Mouse (Mus musculus) layer of hippocampus, adult 18-20 months (tissue): ENCODE data around the gene Olfr789. TPM values are rescaled to one million over a fixed set of nuclear protein-coding genes. Genes with fewer than 3 reads are reported as not detected.

Experiments
- DNase-seq, 2 experiments: peaks; one replicate each; pipeline ENCODE4 v3.0.0; 2022; ENCODE audit warnings: low spot score in 2 of 2
- long read RNA-seq: library from polyadenylated mRNA; stranded (forward); transcript quantifications from one replicate; pipeline ENCODE4 v2.0.0, GENCODE M21; 2021
- total RNA-seq, 2 experiments: library from RNA; stranded (reverse); gene quantifications; 2 replicates each; pipeline ENCODE4 v1.2.3; 2021

The Olfr789 gene
- total RNA-seq: not detected
- long read RNA-seq: 0 reads

DNA sequence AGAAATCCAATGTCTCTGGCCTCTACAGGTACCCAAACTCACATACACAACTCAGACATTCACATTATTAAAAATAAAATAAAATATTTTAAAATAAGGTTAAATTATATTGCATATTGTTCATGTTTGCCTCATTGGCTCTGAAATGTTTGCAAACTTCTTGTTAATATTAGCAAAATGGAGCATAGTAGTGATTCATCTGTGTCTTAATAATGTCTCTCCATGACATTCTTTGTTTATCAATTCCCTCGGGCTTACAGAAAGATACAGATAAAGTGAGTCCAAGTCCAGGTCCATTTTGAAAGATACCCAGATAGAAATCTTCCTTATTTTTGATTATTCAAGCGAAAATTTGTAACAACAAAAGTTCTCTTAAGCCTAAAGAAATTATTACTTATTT, at the start of gene Olfr789:
TSS of gene Olfr789 (plus strand) at position 301 of the 400 bp plus-strand sequence.
- no peak for DNase-seq

DNA sequence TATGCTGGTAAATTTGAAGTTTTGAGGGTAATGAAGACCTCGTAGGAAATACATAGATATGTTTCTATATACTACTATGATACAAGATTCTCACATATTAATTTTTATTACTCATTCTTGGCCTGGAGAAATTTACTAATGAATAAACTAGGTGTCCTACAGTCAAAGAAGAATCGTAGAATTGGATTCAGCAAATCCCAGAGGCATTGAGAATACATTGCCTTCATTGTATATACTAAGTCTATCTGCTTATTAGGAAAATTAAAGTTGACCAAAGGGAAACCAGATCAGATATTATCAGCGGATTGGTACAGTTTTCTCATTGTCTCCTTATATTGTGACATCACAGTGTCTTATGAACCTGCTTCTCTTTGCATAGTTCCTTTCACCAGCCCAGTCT, 23.0 kb upstream of the Olfr789 start, which contains the start of gene Olfr787:
TSS of gene Olfr787 (plus strand) at position 301 of the 400 bp plus-strand sequence.
- no peak for DNase-seq

DNA sequence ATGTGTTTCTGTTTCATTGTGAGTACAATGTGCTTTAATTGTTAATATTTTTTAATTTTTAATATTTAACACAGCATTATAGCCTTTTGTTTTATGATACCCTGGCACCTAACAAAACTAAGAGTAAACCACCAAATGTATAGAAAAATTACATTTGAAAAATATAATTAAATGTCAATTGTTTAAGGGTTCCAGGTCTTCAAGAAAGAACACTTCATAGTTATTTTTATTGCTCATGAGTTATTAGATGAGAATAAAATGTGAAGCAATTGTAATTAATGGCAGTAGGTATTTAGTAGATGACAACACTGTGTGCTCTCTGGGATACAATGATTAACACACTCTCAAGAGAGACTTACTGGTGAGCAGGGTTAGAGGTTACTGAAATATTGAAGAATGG, 13.9 kb upstream of the Olfr789 start, which contains the start of gene Olfr788:
TSS of gene Olfr788 (plus strand) at position 301 of the 400 bp plus-strand sequence.
- DNase-seq: no peak

DNA sequence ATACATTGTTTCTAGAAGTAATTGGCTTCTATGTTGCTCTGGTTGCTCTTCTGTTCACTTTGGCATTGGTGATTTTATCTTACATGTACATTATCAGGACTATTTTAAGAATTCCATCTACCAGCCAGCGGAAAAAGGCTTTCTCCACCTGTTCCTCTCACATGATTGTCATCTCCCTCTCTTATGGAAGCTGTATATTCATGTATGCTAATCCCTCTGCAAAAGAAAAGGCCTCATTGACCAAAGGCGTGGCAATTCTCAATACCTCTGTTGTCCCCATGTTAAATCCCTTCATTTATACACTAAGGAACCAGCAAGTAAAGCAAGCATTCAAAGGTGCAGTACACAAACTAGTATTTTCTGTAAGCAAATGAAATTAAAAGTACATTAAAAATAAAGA, 11.3 kb upstream of the Olfr789 start:
- DNase-seq: no peak

DNA sequence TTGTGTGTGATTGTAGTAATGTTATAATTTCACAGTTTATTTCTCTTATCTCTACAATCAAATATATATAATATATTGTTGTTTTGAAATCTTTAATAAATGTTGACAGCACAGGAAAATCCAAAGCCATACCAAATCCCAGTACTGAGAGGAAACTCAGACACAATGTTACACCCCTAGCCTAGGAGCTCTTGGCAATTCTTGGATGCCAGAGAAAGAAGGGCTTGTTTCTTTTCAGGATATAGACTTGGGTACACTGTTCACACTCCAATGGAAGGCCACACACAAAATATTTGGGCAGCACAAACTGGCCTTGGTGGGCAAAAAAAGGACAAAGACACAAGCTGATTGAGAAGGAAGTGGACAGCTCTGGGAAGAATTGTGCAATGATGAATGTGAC, 10.8 kb upstream of the Olfr789 start:
- no peak for DNase-seq

DNA sequence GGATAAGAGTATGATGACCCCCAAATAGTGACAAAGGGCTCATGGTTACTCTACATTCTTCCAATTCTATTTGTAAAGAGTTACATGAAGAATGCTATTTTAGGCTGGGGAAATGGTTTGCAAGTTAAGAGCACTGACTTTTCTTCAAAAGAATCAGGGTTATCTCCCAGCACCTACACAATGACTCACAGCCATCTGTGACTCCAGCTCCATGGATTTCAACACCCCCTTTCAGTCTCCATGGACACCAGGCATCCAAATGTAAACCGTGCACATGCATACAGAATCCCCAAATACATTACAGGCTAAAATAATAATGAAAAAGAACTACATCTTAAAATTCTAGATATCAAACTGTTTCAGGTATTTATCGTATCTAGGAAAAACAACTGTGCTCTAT, 5.5 kb downstream of the Olfr789 start:
- peak in 1 of 2 experiments; percentile 19 for DNase-seq

DNA sequence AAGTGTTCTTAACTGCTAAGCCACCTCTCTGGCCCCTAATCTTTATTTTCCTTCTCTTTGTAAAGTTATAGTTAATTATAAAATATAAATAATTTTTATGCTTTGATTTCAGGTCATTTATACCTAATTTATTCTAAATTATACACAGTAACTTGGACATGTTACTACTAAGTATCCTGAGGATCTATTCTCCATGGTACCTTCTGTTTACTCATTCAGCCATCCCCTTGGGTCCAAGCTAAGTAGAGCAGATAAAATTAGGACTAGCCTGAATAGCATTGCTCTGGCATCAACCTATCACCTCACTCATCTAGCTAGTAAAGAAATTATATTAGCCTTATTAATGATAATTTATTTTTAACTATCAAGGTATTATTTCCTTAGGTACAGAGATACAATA, 13.6 kb downstream of the Olfr789 start, which contains the start of gene Olfr790:
TSS of gene Olfr790 (plus strand) at position 301 of the 400 bp plus-strand sequence.
- no peak for DNase-seq

DNA sequence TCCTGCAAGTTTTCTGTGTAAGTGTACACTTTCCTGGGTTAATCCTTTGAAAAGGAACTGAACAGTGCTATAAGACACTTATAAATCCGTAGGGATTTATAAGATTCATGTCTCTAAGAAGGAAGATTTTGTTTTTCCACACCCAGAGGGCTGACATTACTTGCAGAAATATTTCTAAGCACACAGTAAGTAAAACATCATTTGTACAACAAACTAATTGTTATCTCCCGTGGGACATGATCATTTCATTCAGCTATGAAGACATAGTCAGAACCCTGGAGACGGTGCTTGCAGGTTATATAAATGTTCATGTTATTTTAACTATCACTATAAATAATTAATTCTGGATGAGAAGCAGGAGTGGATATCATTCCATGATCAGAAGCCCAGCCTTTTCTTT, 36.9 kb downstream of the Olfr789 start, which contains the start of gene Olfr791:
TSS of gene Olfr791 (plus strand) at position 301 of the 400 bp plus-strand sequence.
- DNase-seq: no peak

DNA sequence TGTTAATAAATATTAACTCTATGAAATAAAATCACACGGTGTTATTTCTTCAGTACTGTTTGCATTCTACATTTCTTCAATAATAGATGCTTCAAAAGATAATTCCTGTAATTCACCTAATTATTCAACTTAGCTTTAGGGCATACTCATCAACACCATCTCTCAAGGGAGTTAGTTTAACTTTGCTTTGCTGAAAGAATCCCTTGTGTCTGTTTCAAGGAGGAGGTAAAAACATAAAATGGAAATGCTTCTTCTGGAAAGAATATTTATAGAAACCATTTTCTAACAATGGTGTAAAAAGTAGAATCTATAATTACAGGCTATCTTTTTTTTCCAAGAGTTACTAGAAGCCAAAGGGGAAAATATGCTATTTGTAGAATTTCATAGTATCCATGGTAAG, 54.3 kb downstream of the Olfr789 start, which contains the start of gene Olfr792:
TSS of gene Olfr792 (plus strand) at position 301 of the 400 bp plus-strand sequence.
- no peak for DNase-seq

Other genes with a start within 250 kb of the Olfr789 start
- gene Olfr774, start 248.5 kb upstream of the Olfr789 start, total RNA-seq: not detected
- gene Olfr775, start 236.3 kb upstream of the Olfr789 start, total RNA-seq: not detected
- not detected for gene Olfr776, start 225.6 kb upstream of the Olfr789 start, total RNA-seq
- not detected for gene Olfr777, start 213.3 kb upstream of the Olfr789 start, total RNA-seq
- gene Olfr780, start 166.6 kb upstream of the Olfr789 start, total RNA-seq: not detected
- gene Olfr781, start 155.9 kb upstream of the Olfr789 start, total RNA-seq: not detected
- gene Olfr782, start 135.9 kb upstream of the Olfr789 start, total RNA-seq: not detected
- under 1 TPM; 0.10 to 0.22 TPM for gene Olfr784, start 100.7 kb upstream of the Olfr789 start, total RNA-seq
- gene Olfr785, start 79.3 kb upstream of the Olfr789 start, total RNA-seq: not detected
- not detected for gene Olfr786, start 57.4 kb upstream of the Olfr789 start, total RNA-seq
- gene Olfr787, start 22.9 kb upstream of the Olfr789 start, total RNA-seq: not detected
- gene Olfr788, start 13.8 kb upstream of the Olfr789 start, total RNA-seq: not detected
- gene Olfr790, start 13.7 kb downstream of the Olfr789 start, total RNA-seq: not detected
- not detected for gene Olfr791, start 37.0 kb downstream of the Olfr789 start, total RNA-seq
- gene Olfr792, start 54.4 kb downstream of the Olfr789 start, total RNA-seq: not detected
- not detected for gene Olfr794, start 82.9 kb downstream of the Olfr789 start, total RNA-seq
- gene Olfr796, start 127.8 kb downstream of the Olfr789 start, total RNA-seq: not detected
- not detected for gene Olfr798, start 143.2 kb downstream of the Olfr789 start, total RNA-seq
- not detected for gene Olfr799, start 152.7 kb downstream of the Olfr789 start, total RNA-seq
- gene Olfr800, start 172.9 kb downstream of the Olfr789 start, total RNA-seq: not detected
- gene Olfr801, start 189.1 kb downstream of the Olfr789 start, total RNA-seq: not detected
- gene Olfr802, start 203.4 kb downstream of the Olfr789 start, total RNA-seq: not detected
- not detected for gene Olfr803, start 209.5 kb downstream of the Olfr789 start, total RNA-seq
- not detected for gene Olfr804, start 218.5 kb downstream of the Olfr789 start, total RNA-seq
- not detected for gene Olfr805, start 244.6 kb downstream of the Olfr789 start, total RNA-seq